Mouse (Mus musculus): ENCODE measurements around the gene Agbl1. TPM values are rescaled to one million over a fixed set of nuclear protein-coding genes. Genes with fewer than 3 reads are reported as not detected.
A peak's percentile ranks its signal among the peaks of the same experiment; 100 is the strongest.

Gene Agbl1
- polyA plus RNA-seq, 1 experiment from 2014 or later = 0.07 TPM

- no peaks in the 10 kb centered on the region for H3K9me3 ChIP-seq (ENCODE audit: low read length)
- WGBS = 94% methylated on average over 3 of the region's 3 CpGs
- no peaks in the 10 kb centered on the region for H3K4me1 ChIP-seq (ENCODE audit: insufficient read depth, low read length)
- ATAC-seq (ENCODE audit: low FRiP score, low TSS enrichment) = no peak
- H3K4me3 ChIP-seq (ENCODE audit: low read length) = no peak overlapping the region
- no peaks in the 10 kb centered on the region for H3K27me3 ChIP-seq (ENCODE audit: insufficient read depth, low read length)
- H3K9ac ChIP-seq (replicated peaks; ENCODE audit: low read length) = no peak overlapping the region
- no peak overlapping the region for H3K27ac ChIP-seq (ENCODE audit: low read length)
- H3K4me2 ChIP-seq (replicated peaks; ENCODE audit: low read depth, low read length) = no peak overlapping the region
- H3K36me3 ChIP-seq (ENCODE audit: insufficient read depth, low read length) = no peaks in the 10 kb centered on the region
These were observed 149.8 kb downstream of the Agbl1 start for GRCm38 (mm10) chr7:76379493-76379892.

DNA sequence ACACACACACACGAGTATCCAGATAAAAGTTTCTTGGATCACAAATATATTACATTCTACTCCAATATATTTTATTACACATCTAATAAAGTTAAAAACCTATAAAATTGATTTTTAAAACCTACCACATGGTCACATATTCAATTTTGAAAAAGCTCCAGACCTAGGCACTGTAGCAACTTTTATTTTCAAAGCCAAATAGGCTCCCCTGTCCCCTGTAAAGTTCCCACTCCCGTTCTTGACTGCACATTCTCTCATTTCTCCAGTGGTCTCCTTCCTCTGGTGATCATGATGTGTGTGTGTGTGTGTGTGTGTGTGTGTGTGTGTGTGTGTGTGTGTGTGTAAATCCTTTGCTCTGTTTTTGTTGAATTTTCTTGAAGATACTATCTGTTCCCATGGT lies 152.3 kb downstream of the Agbl1 start:
- no peak overlapping the region for H3K9ac ChIP-seq (replicated peaks; ENCODE audit: low read length)
- H3K36me3 ChIP-seq (ENCODE audit: insufficient read depth, low read length) = no peaks in the 10 kb centered on the region
- no peaks in the 10 kb centered on the region for H3K9me3 ChIP-seq (ENCODE audit: low read length)
- no peak overlapping the region for H3K4me3 ChIP-seq (ENCODE audit: low read length)
- no peak overlapping the region for H3K4me2 ChIP-seq (replicated peaks; ENCODE audit: low read depth, low read length)
- no peak for ATAC-seq (ENCODE audit: low FRiP score, low TSS enrichment)
- WGBS = 74% methylated on average over 2 of the region's 2 CpGs
- no peak overlapping the region for H3K27ac ChIP-seq (ENCODE audit: low read length)
- H3K27me3 ChIP-seq (ENCODE audit: insufficient read depth, low read length) = no peaks in the 10 kb centered on the region
- no peaks in the 10 kb centered on the region for H3K4me1 ChIP-seq (ENCODE audit: insufficient read depth, low read length)

- H3K4me2 ChIP-seq (replicated peaks; ENCODE audit: low read depth, low read length) = no peak overlapping the region
- H3K4me1 ChIP-seq (ENCODE audit: insufficient read depth, low read length) = peaks cover 12% of the 10 kb centered on the region
- H3K4me3 ChIP-seq (ENCODE audit: low read length) = no peak overlapping the region
- no peak overlapping the region for H3K27ac ChIP-seq (ENCODE audit: low read length)
- 81% methylated on average over 5 of the region's 5 CpGs for WGBS
- no peaks in the 10 kb centered on the region for H3K36me3 ChIP-seq (ENCODE audit: insufficient read depth, low read length)
- no peak for ATAC-seq (ENCODE audit: low FRiP score, low TSS enrichment)
- no peaks in the 10 kb centered on the region for H3K9me3 ChIP-seq (ENCODE audit: low read length)
- H3K9ac ChIP-seq (replicated peaks; ENCODE audit: low read length) = no peak overlapping the region
- H3K27me3 ChIP-seq (ENCODE audit: insufficient read depth, low read length) = no peaks in the 10 kb centered on the region
These were observed 159.6 kb downstream of the Agbl1 start for GRCm38 (mm10) chr7:76389240-76389639.

DNA sequence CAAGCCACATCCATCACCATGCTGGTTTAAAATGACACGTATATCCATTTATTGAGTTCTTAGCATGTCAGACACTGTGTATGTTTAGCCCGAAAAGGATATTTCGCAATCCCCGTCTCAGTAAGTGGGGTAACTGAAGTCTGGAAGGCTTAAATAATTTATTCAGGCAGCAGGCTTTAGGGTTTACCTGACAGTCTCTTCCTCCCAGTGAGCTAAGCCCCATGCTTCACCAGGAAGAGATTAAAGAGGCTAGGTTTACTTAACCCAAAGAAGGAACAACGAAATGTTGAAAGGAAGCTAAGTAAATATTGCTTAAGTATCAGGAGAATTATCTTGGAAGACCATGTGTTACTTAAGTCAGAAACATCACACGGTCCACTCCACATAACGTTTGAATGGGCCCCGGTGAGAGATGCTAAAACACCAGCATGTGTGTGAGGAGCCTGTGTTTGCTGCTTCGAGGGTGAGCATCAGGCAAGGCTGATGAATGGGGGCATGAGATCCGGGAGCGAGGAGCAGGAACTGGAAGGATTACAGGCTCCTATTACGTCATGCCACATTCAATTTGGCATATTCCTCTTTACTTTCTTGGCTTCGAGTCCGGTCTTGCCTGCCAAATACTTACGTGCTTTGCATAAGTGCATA lies 162.7 kb downstream of the Agbl1 start:
- Histone ChIP-seq H3K9me3 (ENCODE audit: low read length) (no peaks in the 10 kb centered on the region), H3K4me3 (ENCODE audit: low read length) (peak overlapping the region; percentile 40), H3K9ac (replicated peaks; ENCODE audit: low read length) (no peak overlapping the region), H3K36me3 (ENCODE audit: insufficient read depth, low read length) (no peaks in the 10 kb centered on the region), H3K4me1 (ENCODE audit: insufficient read depth, low read length) (peaks cover 12% of the 10 kb centered on the region), H3K27ac (ENCODE audit: low read length) (no peak overlapping the region), H3K27me3 (ENCODE audit: insufficient read depth, low read length) (no peaks in the 10 kb centered on the region), H3K4me2 (replicated peaks; ENCODE audit: low read depth, low read length) (peak overlapping the region; percentile 74)
- peak; percentile 39; the same call in 1 of the 2 replicates for ATAC-seq (ENCODE audit: low FRiP score, low TSS enrichment)
- 17% methylated on average over 15 of the region's 15 CpGs for WGBS

DNA sequence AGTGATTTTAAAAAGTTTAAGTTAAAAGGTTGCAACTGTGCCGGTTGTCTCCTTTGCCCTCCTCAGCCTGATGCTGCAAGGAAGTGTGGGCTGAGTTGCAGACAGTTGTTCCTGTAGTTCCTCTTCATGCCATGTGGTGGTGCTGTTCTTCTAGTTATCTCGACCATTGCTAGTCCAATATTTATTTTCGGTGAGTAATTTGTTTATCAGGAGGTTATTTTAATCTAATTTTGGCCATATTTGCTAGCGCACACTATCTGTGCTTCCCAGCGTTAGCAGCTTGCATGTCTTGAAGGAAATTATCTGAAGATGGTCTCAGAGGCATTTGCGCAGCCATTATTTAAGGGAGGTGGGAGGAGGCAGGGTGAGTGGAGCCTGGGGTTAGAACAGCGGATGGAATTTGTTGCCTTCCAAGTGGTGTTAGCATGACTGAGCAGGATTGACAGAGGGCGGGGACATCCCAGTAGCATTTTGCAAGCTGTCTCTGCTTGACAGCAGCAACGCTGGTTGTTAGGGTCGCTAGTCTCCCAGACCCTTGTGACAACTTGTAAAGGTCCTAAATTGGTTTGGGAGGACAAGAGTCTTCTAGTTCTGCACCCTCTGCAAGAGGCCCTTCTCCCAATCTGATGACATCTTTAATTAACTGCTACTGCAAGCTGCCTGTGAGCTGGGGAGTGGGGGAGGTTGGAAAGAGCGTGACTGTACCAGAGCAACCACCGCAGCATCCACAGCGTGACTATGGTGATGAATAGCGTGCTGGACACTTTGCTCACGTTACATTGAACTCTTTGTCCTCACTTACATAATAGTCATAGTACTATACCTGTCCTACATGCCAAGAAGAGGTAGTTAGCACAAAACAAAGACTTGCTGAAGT lies 163.5 kb downstream of the Agbl1 start:
- no peaks in the 10 kb centered on the region for H3K36me3 ChIP-seq (ENCODE audit: insufficient read depth, low read length)
- peak; percentile 86 for ATAC-seq (ENCODE audit: low FRiP score, low TSS enrichment)
- no peaks in the 10 kb centered on the region for H3K27me3 ChIP-seq (ENCODE audit: insufficient read depth, low read length)
- H3K4me1 ChIP-seq (ENCODE audit: insufficient read depth, low read length) = peaks cover 12% of the 10 kb centered on the region
- peak overlapping the region; percentile 74 for H3K4me2 ChIP-seq (replicated peaks; ENCODE audit: low read depth, low read length)
- H3K4me3 ChIP-seq (ENCODE audit: low read length) = peak overlapping the region; percentile 40
- no peaks in the 10 kb centered on the region for H3K9me3 ChIP-seq (ENCODE audit: low read length)
- WGBS = 10% methylated on average over 15 of the region's 15 CpGs
- no peak overlapping the region for H3K9ac ChIP-seq (replicated peaks; ENCODE audit: low read length)
- no peak overlapping the region for H3K27ac ChIP-seq (ENCODE audit: low read length)

DNA sequence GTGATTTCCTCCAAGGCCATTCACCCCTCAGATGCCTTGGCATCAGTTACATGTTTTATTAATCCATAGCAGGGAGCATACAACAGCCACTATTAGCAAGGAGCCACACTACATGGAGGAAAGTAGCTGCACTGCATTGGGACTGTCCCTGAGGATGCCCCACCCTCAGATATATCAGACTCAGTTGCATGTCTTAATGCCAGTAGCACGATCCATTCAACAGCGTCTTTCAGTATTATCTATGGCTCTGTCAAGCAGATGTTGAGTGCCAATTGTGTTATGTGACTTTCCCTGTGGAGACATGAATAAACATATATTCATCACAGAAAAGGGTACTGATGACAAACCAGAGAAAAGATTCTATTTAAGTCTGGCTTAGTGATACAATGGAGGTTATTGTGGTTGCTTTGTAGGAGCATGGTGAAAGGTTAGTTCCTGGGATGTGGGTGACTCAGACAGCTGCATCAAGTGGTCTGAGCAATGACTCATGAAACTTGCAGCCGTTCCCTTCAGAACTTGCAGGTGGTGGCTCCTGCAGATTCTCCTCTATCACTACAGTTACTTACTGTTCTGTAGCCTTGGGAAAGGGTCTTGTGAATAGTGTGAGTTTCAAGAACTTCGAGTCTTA lies 178.4 kb downstream of the Agbl1 start:
- Histone ChIP-seq H3K4me3 (ENCODE audit: low read length) (no peak overlapping the region), H3K36me3 (ENCODE audit: insufficient read depth, low read length) (no peaks in the 10 kb centered on the region), H3K27ac (ENCODE audit: low read length) (no peak overlapping the region), H3K9me3 (ENCODE audit: low read length) (no peaks in the 10 kb centered on the region), H3K4me2 (replicated peaks; ENCODE audit: low read depth, low read length) (no peak overlapping the region), H3K4me1 (ENCODE audit: insufficient read depth, low read length) (no peaks in the 10 kb centered on the region), H3K9ac (replicated peaks; ENCODE audit: low read length) (no peak overlapping the region), H3K27me3 (ENCODE audit: insufficient read depth, low read length) (no peaks in the 10 kb centered on the region)
- 78% methylated on average over 4 of the region's 4 CpGs for WGBS
- ATAC-seq (ENCODE audit: low FRiP score, low TSS enrichment) = no peak

GRCm38 (mm10) chr7:76409020-76409419 lies 179.3 kb downstream of the Agbl1 start:
- Histone ChIP-seq H3K27me3 (ENCODE audit: insufficient read depth, low read length) (no peaks in the 10 kb centered on the region), H3K4me1 (ENCODE audit: insufficient read depth, low read length) (no peaks in the 10 kb centered on the region), H3K27ac (ENCODE audit: low read length) (no peak overlapping the region), H3K9me3 (ENCODE audit: low read length) (no peaks in the 10 kb centered on the region), H3K9ac (replicated peaks; ENCODE audit: low read length) (no peak overlapping the region), H3K36me3 (ENCODE audit: insufficient read depth, low read length) (no peaks in the 10 kb centered on the region), H3K4me3 (ENCODE audit: low read length) (no peak overlapping the region), H3K4me2 (replicated peaks; ENCODE audit: low read depth, low read length) (no peak overlapping the region)
- WGBS = 91% methylated on average over 10 of the region's 10 CpGs
- no peak for ATAC-seq (ENCODE audit: low FRiP score, low TSS enrichment)

DNA sequence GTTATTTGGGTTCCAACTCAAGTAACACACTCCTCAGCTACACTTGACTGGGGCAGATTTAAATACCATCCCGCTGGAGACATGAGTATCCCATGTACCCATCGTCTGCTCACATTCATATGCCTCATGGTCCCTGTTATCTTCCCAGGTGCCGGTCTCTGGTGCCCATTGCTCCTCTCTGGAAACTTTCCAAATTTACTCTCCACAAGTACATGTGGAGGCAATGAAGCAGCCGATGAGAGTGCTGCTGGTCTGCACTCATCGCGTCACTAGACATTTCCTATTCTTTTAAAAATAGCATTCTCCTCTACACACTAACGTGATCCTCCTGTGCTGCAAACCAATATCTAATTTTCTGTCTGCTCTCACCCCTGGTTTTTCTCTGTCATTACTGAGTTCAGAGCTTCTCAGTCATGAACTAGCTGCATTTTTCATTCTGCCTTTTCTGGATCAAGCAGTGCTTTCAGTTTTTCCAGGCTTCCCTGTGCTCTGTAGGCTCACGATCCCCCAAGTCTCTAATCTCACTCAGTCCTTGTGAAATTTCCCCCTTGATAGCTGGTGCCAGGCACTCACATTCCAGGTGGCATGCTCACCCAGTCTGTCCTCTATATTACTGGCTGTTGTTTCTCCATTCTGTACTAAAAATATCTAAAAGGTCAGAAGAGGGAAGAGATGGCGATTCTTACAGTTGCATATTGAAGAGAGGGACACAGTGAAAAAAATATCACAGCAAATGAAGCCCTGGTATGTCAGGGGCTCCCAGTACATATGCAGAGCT lies 180.9 kb downstream of the Agbl1 start:
- no peak overlapping the region for H3K4me3 ChIP-seq (ENCODE audit: low read length)
- no peaks in the 10 kb centered on the region for H3K36me3 ChIP-seq (ENCODE audit: insufficient read depth, low read length)
- ATAC-seq (ENCODE audit: low FRiP score, low TSS enrichment) = no peak
- no peaks in the 10 kb centered on the region for H3K9me3 ChIP-seq (ENCODE audit: low read length)
- 84% methylated on average over 9 of the region's 9 CpGs for WGBS
- no peaks in the 10 kb centered on the region for H3K4me1 ChIP-seq (ENCODE audit: insufficient read depth, low read length)
- no peak overlapping the region for H3K27ac ChIP-seq (ENCODE audit: low read length)
- no peak overlapping the region for H3K4me2 ChIP-seq (replicated peaks; ENCODE audit: low read depth, low read length)
- no peaks in the 10 kb centered on the region for H3K27me3 ChIP-seq (ENCODE audit: insufficient read depth, low read length)
- H3K9ac ChIP-seq (replicated peaks; ENCODE audit: low read length) = no peak overlapping the region

GRCm38 (mm10) chr7:76411933-76412587 lies 182.4 kb downstream of the Agbl1 start:
- H3K27ac ChIP-seq (ENCODE audit: low read length) = no peak overlapping the region
- WGBS = 63% methylated on average over 4 of the region's 4 CpGs
- no peaks in the 10 kb centered on the region for H3K9me3 ChIP-seq (ENCODE audit: low read length)
- no peaks in the 10 kb centered on the region for H3K27me3 ChIP-seq (ENCODE audit: insufficient read depth, low read length)
- H3K4me3 ChIP-seq (ENCODE audit: low read length) = no peak overlapping the region
- no peak overlapping the region for H3K4me2 ChIP-seq (replicated peaks; ENCODE audit: low read depth, low read length)
- no peaks in the 10 kb centered on the region for H3K36me3 ChIP-seq (ENCODE audit: insufficient read depth, low read length)
- H3K4me1 ChIP-seq (ENCODE audit: insufficient read depth, low read length) = no peaks in the 10 kb centered on the region
- H3K9ac ChIP-seq (replicated peaks; ENCODE audit: low read length) = no peak overlapping the region
- ATAC-seq (ENCODE audit: low FRiP score, low TSS enrichment) = no peak
